Mouse (Mus musculus) heart, adult 2 months (tissue): ENCODE results near the gene Cog3. TPM values are rescaled to one million over a fixed set of nuclear protein-coding genes. Genes with fewer than 3 reads are reported as not detected.
A peak's percentile ranks its signal among the peaks of the same experiment; 100 is the strongest.

Experiments
- DNase-seq, 2 experiments: peaks; one replicate each; pipeline ENCODE4 v3.0.0; 2021
- H3K27ac ChIP-seq: fragments of 200-600 bp; 2 replicates; pipeline ENCODE4 v1.8.1; 2022
- H3K27me3 ChIP-seq: fragments of 200-500 bp; 2 replicates; pipeline ENCODE4 v1.6.1; 2012; ENCODE audit warnings: mild to moderate bottlenecking, low read length, inconsistent platforms, mixed read lengths; ENCODE audit not compliant: control insufficient read depth, insufficient read depth
- H3K36me3 ChIP-seq: fragments of 200-500 bp; 2 replicates; pipeline ENCODE4 v1.6.1; 2012; ENCODE audit warnings: low read length, inconsistent platforms; ENCODE audit not compliant: control insufficient read depth, insufficient read depth
- H3K4me1 ChIP-seq: fragments of 200-500 bp; 2 replicates; pipeline ENCODE4 v1.6.1; 2011; ENCODE audit warnings: low read length; ENCODE audit not compliant: control insufficient read depth, insufficient read depth
- H3K4me3 ChIP-seq: fragments of 200-600 bp; 2 replicates; pipeline ENCODE4 v1.8.1; 2022
- H3K79me2 ChIP-seq: fragments of 200-500 bp; replicated peaks from 2 replicates; pipeline ENCODE4 v1.6.1; 2012; ENCODE audit warnings: mild to moderate bottlenecking, inconsistent platforms, low read length, moderate library complexity, mixed read lengths; ENCODE audit not compliant: control insufficient read depth, insufficient read depth
- H3K9ac ChIP-seq: fragments of 200-500 bp; 2 replicates; pipeline ENCODE4 v1.6.1; 2012; ENCODE audit warnings: low read depth, mild to moderate bottlenecking, control low read depth, inconsistent platforms, low read length, mixed read lengths
- CTCF ChIP-seq: fragments of 200-600 bp; IDR thresholded peaks from 2 replicates; pipeline ENCODE4 v1.8.1; 2022; ENCODE audit warnings: antibody characterized with exemption, mild to moderate bottlenecking, moderate library complexity
- EP300 ChIP-seq: fragments of 200-500 bp; IDR thresholded peaks from 2 replicates; pipeline ENCODE4 v1.6.1; 2011; ENCODE audit warnings: low read depth, low read length, control low read depth; ENCODE audit not compliant: insufficient read depth
- POLR2A ChIP-seq: fragments of 200-500 bp; IDR thresholded peaks from 2 replicates; pipeline ENCODE4 v1.6.1; 2011; ENCODE audit warnings: mild to moderate bottlenecking, low read depth, low read length, control low read depth; ENCODE audit not compliant: insufficient read depth
- WGBS: fragments of 180-500 bp; shearing (Covaris S2); methylation state at CpG from one replicate; pipeline ENCODE4 v1.1.7; 2018; 5-methylcytosine and 5-hydroxymethylcytosine counted together
- intact Hi-C: fragments of 180-260 bp; cut with DNase I; formaldehyde crosslinking; loops from one replicate; pipeline ENCODE4 v1.15.1; 2025
- polyA plus RNA-seq: library from polyadenylated mRNA; depleted of rRNA; stranded (reverse); fragments of >200 nt; gene quantifications from 2 replicates; pipeline ENCODE4 v1.2.3, GENCODE M21; 2012
- total RNA-seq, 2 experiments: library from RNA; stranded (reverse); gene quantifications; 2 replicates each; pipeline ENCODE4 v1.2.3; 2021

Gene Cog3
- total and polyA plus RNA-seq, 3 experiments, result 6.0 to 14.0 (median 13.1) TPM

DNA sequence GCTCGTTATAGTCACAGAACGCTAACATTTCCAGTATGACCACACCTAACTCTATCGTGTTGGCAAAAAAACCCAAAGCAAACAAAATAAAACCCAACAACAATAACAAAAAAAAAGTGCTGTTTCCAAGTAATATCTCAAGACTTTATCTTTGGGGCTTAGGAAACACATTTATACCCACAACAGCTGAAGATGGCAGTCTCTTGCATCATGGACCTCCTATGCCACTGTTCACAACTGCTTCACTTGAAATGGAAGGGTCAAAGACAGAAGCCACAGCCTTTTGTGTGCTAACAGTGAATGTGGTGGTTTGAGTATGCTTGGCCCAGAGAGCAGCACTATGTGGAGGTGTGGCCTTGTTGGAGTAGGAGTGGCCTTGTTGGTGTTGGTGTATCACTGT, 37.1 kb upstream of the Cog3 start:
- intact Hi-C loops, result no loop called here
- Histone ChIP-seq H3K79me2 (no peaks in the 10 kb centered on the region), H3K27ac (no peak overlapping the region), H3K9ac (no peak overlapping the region), H3K36me3 (no peaks in the 10 kb centered on the region), H3K4me3 (no peak overlapping the region), H3K4me1 (peaks cover 4% of the 10 kb centered on the region), H3K27me3 (no peaks in the 10 kb centered on the region)
- TF ChIP-seq POLR2A (no peak), EP300 (no peak), CTCF (no peak)
- no peak for DNase-seq
- 66% methylated on average over 3 of the region's 3 CpGs for WGBS

DNA sequence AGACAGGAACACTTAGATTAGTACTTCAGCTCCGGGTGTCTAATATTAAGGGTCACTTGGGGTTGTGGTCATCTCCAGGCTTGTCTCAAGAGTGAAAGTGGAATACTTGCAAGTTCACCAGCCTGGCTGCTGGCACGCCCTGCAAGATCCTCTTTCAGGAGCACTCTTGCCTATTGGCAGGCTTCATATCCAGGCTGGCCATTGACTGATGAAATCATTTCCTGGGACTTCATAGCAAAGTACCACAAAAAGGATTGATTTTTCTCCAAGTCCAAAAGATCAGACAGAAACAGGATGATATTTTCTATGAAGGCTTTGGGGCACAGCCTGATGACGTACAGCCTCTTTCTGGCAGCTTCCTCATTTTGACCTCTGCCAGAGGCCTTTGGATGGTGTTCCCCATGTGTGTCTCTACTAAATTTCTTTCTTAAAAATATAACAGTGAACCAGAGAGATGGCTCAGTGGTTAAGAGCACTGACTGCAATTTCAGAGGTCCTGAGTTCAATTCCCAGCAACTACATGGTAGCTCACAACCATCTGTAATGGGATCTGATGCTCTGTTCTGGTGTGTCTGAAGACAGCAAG, 36.2 kb upstream of the Cog3 start:
- Histone ChIP-seq H3K36me3 (no peaks in the 10 kb centered on the region), H3K79me2 (no peaks in the 10 kb centered on the region), H3K4me3 (no peak overlapping the region), H3K4me1 (peaks cover 4% of the 10 kb centered on the region), H3K27ac (peak overlapping the region; percentile 18; the same call in 1 of the 2 replicates), H3K27me3 (no peaks in the 10 kb centered on the region), H3K9ac (no peak overlapping the region)
- intact Hi-C loops, result no loop called here
- TF ChIP-seq CTCF (no peak), POLR2A (no peak), EP300 (no peak)
- peak in 1 of 2 experiments; percentile 33 for DNase-seq
- WGBS, result 48% methylated on average over 3 of the region's 3 CpGs

DNA sequence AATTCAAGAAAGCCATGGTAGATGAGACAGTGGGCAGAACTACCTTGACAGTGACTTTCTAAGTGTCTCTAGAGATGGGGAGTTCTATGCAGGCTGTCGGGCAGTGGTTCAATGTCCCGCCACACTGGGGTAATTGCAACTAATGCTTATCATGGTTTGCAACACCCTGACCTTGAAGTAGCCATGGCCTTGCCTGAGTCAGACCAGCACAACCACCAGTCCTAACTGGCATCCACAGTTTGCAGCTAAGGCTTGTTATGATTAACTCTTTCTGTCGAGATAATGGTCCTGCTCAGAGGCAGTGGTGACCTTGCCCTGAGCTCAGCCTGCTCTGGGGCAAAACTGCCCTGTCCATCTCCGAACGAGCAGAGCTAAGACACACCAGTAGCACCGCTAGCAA, 35.0 kb upstream of the Cog3 start:
- Histone ChIP-seq H3K4me3 (no peak overlapping the region), H3K27ac (no peak overlapping the region), H3K9ac (no peak overlapping the region), H3K27me3 (no peaks in the 10 kb centered on the region), H3K4me1 (peaks cover 4% of the 10 kb centered on the region), H3K36me3 (no peaks in the 10 kb centered on the region), H3K79me2 (no peaks in the 10 kb centered on the region)
- 73% methylated on average over 6 of the region's 6 CpGs for WGBS
- TF ChIP-seq CTCF (no peak), EP300 (no peak), POLR2A (no peak)
- intact Hi-C loops, result no loop called here
- DNase-seq, result no peak

DNA sequence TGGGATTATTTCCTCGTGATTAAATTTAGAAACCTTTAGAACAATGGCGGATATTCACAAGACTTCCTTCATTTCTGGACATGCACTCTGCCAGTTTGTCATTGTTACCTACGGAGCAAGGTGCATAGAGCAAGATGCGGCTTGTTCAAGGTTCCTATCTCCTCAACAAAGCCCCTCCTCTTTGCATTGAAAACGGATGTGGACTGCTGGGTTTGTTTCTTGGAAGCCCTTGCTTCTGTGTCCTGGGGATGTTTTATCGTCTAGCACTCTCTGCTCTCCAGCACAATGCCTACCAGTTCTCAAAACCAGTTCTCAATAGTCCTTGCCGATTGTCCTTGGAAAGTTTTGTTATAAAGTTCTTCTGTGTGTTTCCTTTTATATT, 33.5 kb upstream of the Cog3 start:
- H3K27ac ChIP-seq, result peak overlapping the region; percentile 95
- WGBS, result 23% methylated on average over 7 of the region's 7 CpGs
- H3K27me3 ChIP-seq, result no peaks in the 10 kb centered on the region
- 0 out of 2 replicates have a peak, but pooled peaks cover 1% of the 10 kb centered on the region for H3K79me2 ChIP-seq
- TF ChIP-seq CTCF, result no peak
- no peak for TF ChIP-seq EP300
- no peak for TF ChIP-seq POLR2A
- intact Hi-C loops, result loop anchor here (1.0 to 2.0 kb wide), 2 partner anchors 33 to 42 kb away; partner anchors contain the start of gene Cog3
- peaks cover 4% of the 10 kb centered on the region for H3K4me1 ChIP-seq
- DNase-seq, result no peak
- H3K9ac ChIP-seq, result no peak overlapping the region; the same call in 1 of the 2 replicates
- peak overlapping the region; percentile 90 for H3K4me3 ChIP-seq
- H3K36me3 ChIP-seq, result no peaks in the 10 kb centered on the region

DNA sequence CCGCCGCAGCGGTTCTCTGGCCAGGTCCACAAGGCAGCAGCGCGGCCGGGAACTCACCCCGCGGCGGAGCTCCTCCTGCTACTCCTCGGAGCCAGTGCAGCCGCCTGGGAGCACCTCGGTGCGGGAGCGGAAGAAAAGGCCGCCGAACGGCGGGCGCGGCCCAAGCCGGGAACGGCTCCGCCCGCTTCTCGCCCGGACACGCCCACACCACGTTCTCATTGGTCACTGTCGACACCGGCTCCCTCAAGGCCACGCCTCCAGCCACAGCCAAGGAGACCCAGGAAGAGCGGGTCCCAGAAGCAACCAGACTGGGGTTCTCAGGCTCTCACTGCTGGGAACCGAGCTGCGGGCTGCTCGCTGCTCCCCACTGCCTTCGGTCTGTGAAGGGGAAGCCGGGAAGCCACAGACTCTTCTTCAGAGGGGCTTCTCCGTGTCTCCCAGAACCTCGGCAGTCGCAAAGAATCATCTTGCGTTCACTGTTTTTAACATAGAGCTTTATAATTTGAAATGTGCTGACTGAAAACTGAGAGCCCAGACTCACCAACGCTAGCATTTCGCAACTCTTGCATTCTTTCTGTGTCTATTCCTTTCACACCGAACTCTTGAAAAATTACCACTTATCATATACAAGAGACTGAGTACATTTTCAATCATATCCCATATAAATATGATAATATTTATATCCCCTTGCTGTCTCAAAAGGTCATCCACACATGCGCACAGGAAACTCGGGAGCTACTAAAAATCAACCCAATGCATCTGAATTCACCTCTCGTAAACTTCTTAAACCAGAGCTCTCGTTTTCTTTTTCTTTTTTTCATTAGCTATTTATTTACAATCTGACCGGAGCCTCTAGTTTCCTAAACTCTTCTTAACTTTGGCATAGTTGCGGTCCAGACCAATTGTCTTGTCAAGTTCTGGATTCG, 32.8 kb upstream of the Cog3 start, which contains the start of gene Slc25a30:
Slc25a30 (minus strand) TSS at position 170 of the 926 bp plus-strand sequence.
- 0 out of 2 replicates have a peak, but pooled peaks cover 1% of the 10 kb centered on the region for H3K79me2 ChIP-seq
- WGBS, result 3% methylated on average over 51 of the region's 51 CpGs
- H3K9ac ChIP-seq, result peak within 1 kb of the TSS; percentile 90
- no peaks in the 10 kb centered on the region for H3K36me3 ChIP-seq
- peak within 1 kb of the TSS; percentile 90 for H3K4me3 ChIP-seq
- H3K27ac ChIP-seq, result peak within 1 kb of the TSS; percentile 95
- DNase-seq, result peak; percentile 98 to 99
- H3K4me1 ChIP-seq, result peaks cover 4% of the 10 kb centered on the region
- intact Hi-C loops, result loop anchor here (1.0 to 2.0 kb wide), 2 partner anchors 32 to 42 kb away; partner anchors contain the start of gene Cog3
- TF ChIP-seq POLR2A (peak; percentile 98), CTCF (no peak)
- no peaks in the 10 kb centered on the region for H3K27me3 ChIP-seq

DNA sequence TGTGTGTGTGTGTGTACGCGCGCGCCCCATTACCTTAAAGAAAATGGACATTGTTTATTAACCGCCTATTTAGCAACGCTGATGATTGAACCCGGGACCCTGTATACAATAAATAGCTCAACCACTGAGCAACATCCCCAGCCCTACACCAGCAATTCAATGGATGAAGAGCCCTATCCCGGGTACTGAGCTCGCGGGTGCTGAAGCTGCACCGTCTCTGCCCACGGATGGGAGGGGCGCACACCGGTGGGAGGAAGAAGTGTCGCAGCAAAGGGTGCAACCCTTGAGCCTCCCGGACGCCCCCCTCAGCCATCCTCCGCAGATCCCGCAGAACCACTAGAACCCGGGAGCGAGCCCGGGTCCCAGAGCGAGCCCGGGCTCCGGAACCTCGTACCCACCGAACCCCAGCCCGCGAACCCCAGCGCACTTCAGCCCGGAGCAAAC, 32.1 kb upstream of the Cog3 start:
- intact Hi-C loops, result loop anchor here (2.0 kb wide), 1 partner anchor 32 kb away; the partner anchor contains the start of gene Cog3
- Histone ChIP-seq H3K4me3 (peak overlapping the region; percentile 90), H3K4me1 (peaks cover 3% of the 10 kb centered on the region), H3K27ac (peak overlapping the region; percentile 95), H3K9ac (peak overlapping the region; percentile 90), H3K36me3 (no peaks in the 10 kb centered on the region), H3K27me3 (no peaks in the 10 kb centered on the region), H3K79me2 (peaks cover 4% of the 10 kb centered on the region; the same call in 1 of the 2 replicates)
- no peak for TF ChIP-seq EP300
- TF ChIP-seq POLR2A, result no peak
- TF ChIP-seq CTCF, result 0 out of 2 replicates have a peak, but pooled peaks have one; percentile 1
- DNase-seq, result no peak
- 2% methylated on average over 31 of the region's 31 CpGs for WGBS
